Mouse (Mus musculus) natural killer cell, adult 2 months (primary cell): ENCODE measurements around the gene Cebpa.

Experiments
- DNase-seq, 2 experiments: peaks; one replicate each; pipeline ENCODE4 v3.0.0; 2022; ENCODE audit warnings: low spot score in 2 of 2

Gene Cebpa

GRCm38 (mm10) chr7:35118841-35119413 is at the start of gene Cebpa:
Gene Cebpa, plus strand, starts transcription at chr7:35119293.
- peak; percentile 75 to 78 for DNase-seq

- DNase-seq: no peak
Measured at GRCm38 (mm10) chr7:35076645-35077044, 42.4 kb upstream of the Cebpa start.

- DNase-seq: no peak
Measured at GRCm38 (mm10) chr7:35080843-35081338, 38.2 kb upstream of the Cebpa start.

GRCm38 (mm10) chr7:35081406-35082104 is 37.5 kb upstream of the Cebpa start:
- DNase-seq: no peak

- DNase-seq: no peak
Measured at GRCm38 (mm10) chr7:35084565-35085360, 34.3 kb upstream of the Cebpa start.

- peak in 1 of 2 experiments; percentile 2 for DNase-seq
Measured at GRCm38 (mm10) chr7:35086271-35086861, 32.7 kb upstream of the Cebpa start.

GRCm38 (mm10) chr7:35090550-35090949 is 28.5 kb upstream of the Cebpa start:
- no peak for DNase-seq

GRCm38 (mm10) chr7:35094975-35095678 is 24.0 kb upstream of the Cebpa start:
- no peak for DNase-seq

GRCm38 (mm10) chr7:35098777-35099176 is 20.3 kb upstream of the Cebpa start:
- no peak for DNase-seq

GRCm38 (mm10) chr7:35099528-35099927 is 19.6 kb upstream of the Cebpa start:
- DNase-seq: no peak

- no peak for DNase-seq
Measured at GRCm38 (mm10) chr7:35106614-35107013, 12.5 kb upstream of the Cebpa start.

- DNase-seq: no peak
Measured at GRCm38 (mm10) chr7:35107630-35108029, 11.5 kb upstream of the Cebpa start.

- no peak for DNase-seq
Measured at GRCm38 (mm10) chr7:35108046-35108445, 11.0 kb upstream of the Cebpa start.

GRCm38 (mm10) chr7:35108663-35109062 is 10.4 kb upstream of the Cebpa start:
- DNase-seq: no peak

- DNase-seq: no peak
Measured at GRCm38 (mm10) chr7:35113136-35113535, 6.0 kb upstream of the Cebpa start.

GRCm38 (mm10) chr7:35113721-35114120 is 5.4 kb upstream of the Cebpa start:
- no peak for DNase-seq

- DNase-seq: no peak
Measured at GRCm38 (mm10) chr7:35116524-35116923, 2.6 kb upstream of the Cebpa start.

GRCm38 (mm10) chr7:35117052-35117451 is 2.0 kb upstream of the Cebpa start:
- DNase-seq: no peak

- no peak for DNase-seq
Measured at GRCm38 (mm10) chr7:35117761-35118098, 1.4 kb upstream of the Cebpa start.

GRCm38 (mm10) chr7:35118099-35118781 is 853 bp upstream of the Cebpa start:
- DNase-seq: peak; percentile 17 to 19

GRCm38 (mm10) chr7:35119506-35120145 is 533 bp downstream of the Cebpa start:
- DNase-seq: no peak
